Comparison of ENCODE assay signal across 9 mouse cellular contexts in the genomic region with DNA sequence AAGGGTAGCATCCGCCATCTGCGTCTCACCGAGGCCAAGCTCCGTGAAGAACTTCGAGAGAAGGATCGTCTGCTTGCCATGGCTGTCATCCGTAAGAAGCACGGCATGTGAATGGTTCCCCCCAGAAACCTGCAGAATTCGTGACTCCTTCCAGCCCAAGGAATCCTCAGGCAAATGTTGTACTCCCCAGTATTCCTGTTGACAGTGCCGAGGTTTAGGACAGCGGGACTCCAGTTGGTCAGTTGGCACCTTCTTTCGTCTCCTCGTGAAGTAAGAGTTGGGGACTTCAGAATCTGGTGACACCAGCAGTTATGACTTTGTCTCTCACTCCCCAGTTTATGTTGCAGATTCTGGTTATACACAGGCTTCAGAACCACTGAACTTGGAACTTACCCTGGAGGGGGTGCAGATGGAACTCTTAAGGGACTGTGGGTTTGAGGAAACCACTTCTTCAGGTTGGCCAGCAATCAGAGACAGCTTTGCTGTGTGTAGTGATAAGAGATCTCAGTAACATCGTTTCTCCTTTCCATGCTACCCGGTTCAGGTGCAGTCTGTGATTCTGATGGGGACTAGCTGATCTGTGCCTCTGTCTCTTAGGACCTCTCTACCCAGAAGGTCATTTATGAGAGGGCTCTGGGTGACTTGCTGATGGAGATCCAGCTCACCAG. TPM values are rescaled to one million over a fixed set of nuclear protein-coding genes. Genes with fewer than 3 reads are reported as not detected.
DNase-seq lines count a peak whose midpoint lies in the region; ATAC-seq and TF ChIP-seq lines count a peak whose summit lies in the region.
"Had no signal": no experiment of that assay in that cellular context is flagged by ENCODE, and none has a peak within 500 bp of the region (broad histone marks: within the 10 kb centered on the region; RNA-seq: fewer than 3 reads in every experiment).

No protein-coding gene starts in this region.

- H3K27me3 ChIP-seq in neural tube, embryonic 11.5 days (ENCODE audit: control insufficient read depth, insufficient read depth, low read length): no peaks in the 10 kb centered on the region
- no peaks in the 10 kb centered on the region for H3K27me3 ChIP-seq in limb, embryonic 11.5 days (ENCODE audit: control insufficient read depth, insufficient read depth, low read length)
- no peaks in the 10 kb centered on the region for H3K27me3 ChIP-seq in small intestine, adult 2 months (ENCODE audit: control insufficient read depth, insufficient read depth, low read length)

- ATAC-seq in neural tube, embryonic 11.5 days (ENCODE audit: insufficient read depth, low FRiP score, low TSS enrichment): no peak
- ATAC-seq in limb, embryonic 11.5 days (ENCODE audit: insufficient number of reproducible peaks, low FRiP score, low TSS enrichment, low read depth): no peak
- ATAC-seq in monocyte, adult 5-6 weeks (replicated peaks; ENCODE audit: insufficient number of reproducible peaks, low FRiP score, low TSS enrichment, poor library complexity, severe bottlenecking): no peak

- peaks cover 22% of the 10 kb centered on the region for H3K4me1 ChIP-seq in neural tube, embryonic 11.5 days (ENCODE audit: control insufficient read depth, insufficient read depth, low read length)
- peaks cover 16% of the 10 kb centered on the region for H3K4me1 ChIP-seq in limb, embryonic 11.5 days (ENCODE audit: control insufficient read depth, insufficient read depth, low read length)
- peaks cover 9% of the 10 kb centered on the region for H3K4me1 ChIP-seq in small intestine, adult 2 months (ENCODE audit: control insufficient read depth, insufficient read depth, insufficient read length, low read length)

- peak; percentile 44 for DNase-seq in cerebellum, adult 9-10 months
- no peak for DNase-seq in cerebellum, postnatal 10 days
- DNase-seq in neural tube, embryonic 11.5 days (ENCODE audit: low spot score): no peak
- DNase-seq in neural tube, embryonic 10.5 days (ENCODE audit: extremely low spot score, low spot score): no peak
- no peak for DNase-seq in limb, embryonic 11.5 days (ENCODE audit: low spot score)
- DNase-seq in ovary, postnatal 14 days (ENCODE audit: low spot score): no peak

- no peak for TF ChIP-seq POLR2A in small intestine, adult 2 months (IDR thresholded peaks at IDR 0.05; ENCODE audit: low read depth, low read length)

- peak overlapping the region; percentile 93 for H3K4me2 ChIP-seq in neural tube, embryonic 11.5 days (ENCODE audit: low read depth)
- peak overlapping the region; percentile 94 for H3K4me2 ChIP-seq in limb, embryonic 11.5 days (ENCODE audit: low read depth, severe bottlenecking)

- H3K27ac ChIP-seq in neural tube, embryonic 11.5 days (ENCODE audit: low read depth, low read length): peak overlapping the region; percentile 85
- no peak overlapping the region for H3K27ac ChIP-seq in limb, embryonic 11.5 days (replicated peaks; ENCODE audit: low read depth, low read length)
- H3K27ac ChIP-seq in small intestine, adult 2 months (ENCODE audit: insufficient read depth, low read depth, low read length): no peak overlapping the region

- H3K4me3 ChIP-seq in neural tube, embryonic 11.5 days (ENCODE audit: low read depth, low read length): peak overlapping the region; percentile 69
- H3K4me3 ChIP-seq in limb, embryonic 11.5 days (ENCODE audit: low read depth, low read length): peak overlapping the region; percentile 85
- H3K4me3 ChIP-seq in small intestine, adult 2 months (ENCODE audit: low read depth, low read length): peak overlapping the region; percentile 78

- H3K36me3 ChIP-seq in neural tube, embryonic 11.5 days (ENCODE audit: control insufficient read depth, insufficient read depth, low read length): no peaks in the 10 kb centered on the region; the same call in 1 of the 2 replicates
- H3K36me3 ChIP-seq in limb, embryonic 11.5 days (ENCODE audit: control insufficient read depth, insufficient read depth, low read length): no peaks in the 10 kb centered on the region
- no peaks in the 10 kb centered on the region for H3K36me3 ChIP-seq in small intestine, adult 2 months (ENCODE audit: control insufficient read depth, insufficient read depth, low read length)

- no peaks in the 10 kb centered on the region for H3K9me3 ChIP-seq in neural tube, embryonic 11.5 days (ENCODE audit: control insufficient read depth, low read length)
- no peaks in the 10 kb centered on the region for H3K9me3 ChIP-seq in limb, embryonic 11.5 days (ENCODE audit: control insufficient read depth, low read length)

- WGBS in neural tube, embryonic 11.5 days: 24% methylated on average over 15 of the region's 15 CpGs
- 20% methylated on average over 15 of the region's 15 CpGs for WGBS in limb, embryonic 11.5 days
- 9% methylated on average over 15 of the region's 15 CpGs for WGBS in small intestine, adult 2 months

- H3K9ac ChIP-seq in neural tube, embryonic 11.5 days (ENCODE audit: low read length): peak overlapping the region; percentile 78
- peak overlapping the region; percentile 81 for H3K9ac ChIP-seq in limb, embryonic 11.5 days (ENCODE audit: low read length)

- TF ChIP-seq CTCF in small intestine, adult 2 months (IDR thresholded peaks at IDR 0.05; ENCODE audit: extremely low read depth, insufficient read length, insufficient replicate concordance, low read depth, low read length): no peak

RNA-seq across cellular contexts. Expression of a gene that starts 1.4 kb away (rescaled TPM):
- polyA plus RNA-seq in neural tube, embryonic 11.5 days (2014; fragmentation: Nextera tagmentation; extraction: Ambion mirVana): 68.9 and 71.8 TPM in 2 replicates
- 73.4 and 77.6 TPM in 2 replicates for polyA plus RNA-seq in limb, embryonic 11.5 days (2014; fragmentation: Nextera tagmentation; extraction: Ambion mirVana)
- 24.1 and 39.4 TPM in 2 replicates for polyA plus RNA-seq in small intestine, adult 2 months (2012; rRNA removed)
- 12.3 to 21.2 TPM (median 20.9 TPM) in 3 replicates for total RNA-seq in monocyte, adult 5-6 weeks (2017)

RNA-seq across cellular contexts. Expression of a gene that starts 3.2 kb away (rescaled TPM):
- 58.3 and 62.6 TPM in 2 replicates for polyA plus RNA-seq in neural tube, embryonic 11.5 days (2014; fragmentation: Nextera tagmentation; extraction: Ambion mirVana)
- 48.8 and 55.2 TPM in 2 replicates for polyA plus RNA-seq in limb, embryonic 11.5 days (2014; fragmentation: Nextera tagmentation; extraction: Ambion mirVana)
- polyA plus RNA-seq in small intestine, adult 2 months (2012; rRNA removed): 5.6 and 9.7 TPM in 2 replicates
- total RNA-seq in monocyte, adult 5-6 weeks (2017): 3.6 to 7.3 TPM (median 5.4 TPM) in 3 replicates

RNA-seq across cellular contexts. Expression of a gene that starts 4.1 kb away (rescaled TPM):
- 342 and 344 TPM in 2 replicates for polyA plus RNA-seq in neural tube, embryonic 11.5 days (2014; fragmentation: Nextera tagmentation; extraction: Ambion mirVana)
- 327 and 371 TPM in 2 replicates for polyA plus RNA-seq in limb, embryonic 11.5 days (2014; fragmentation: Nextera tagmentation; extraction: Ambion mirVana)
- 11.5 and 15.3 TPM in 2 replicates for polyA plus RNA-seq in small intestine, adult 2 months (2012; rRNA removed)
- total RNA-seq in monocyte, adult 5-6 weeks (2017): 20.2 to 38.8 TPM (median 28.6 TPM) in 3 replicates

RNA-seq across cellular contexts. Expression of a gene that starts 24.4 kb away (rescaled TPM):
- polyA plus RNA-seq in neural tube, embryonic 11.5 days (2014; fragmentation: Nextera tagmentation; extraction: Ambion mirVana): 50.0 and 50.5 TPM in 2 replicates
- 44.2 and 51.3 TPM in 2 replicates for polyA plus RNA-seq in limb, embryonic 11.5 days (2014; fragmentation: Nextera tagmentation; extraction: Ambion mirVana)
- 35.3 and 55.8 TPM in 2 replicates for polyA plus RNA-seq in small intestine, adult 2 months (2012; rRNA removed)
- total RNA-seq in monocyte, adult 5-6 weeks (2017): 29.2 to 48.9 TPM (median 46.8 TPM) in 3 replicates

RNA-seq across cellular contexts. Expression of a gene that starts 28.8 kb away (rescaled TPM):
- polyA plus RNA-seq in neural tube, embryonic 11.5 days (2014; fragmentation: Nextera tagmentation; extraction: Ambion mirVana): 0.18 and 0.24 TPM in 2 replicates
- 0.14 and 0.15 TPM in 2 replicates for polyA plus RNA-seq in limb, embryonic 11.5 days (2014; fragmentation: Nextera tagmentation; extraction: Ambion mirVana)
- not detected in 2 replicates for polyA plus RNA-seq in small intestine, adult 2 months (2012; rRNA removed)
- total RNA-seq in monocyte, adult 5-6 weeks (2017): 0.19 TPM in 1 of 3 replicates, not detected in the others
- total RNA-seq: common myeloid progenitor, adult 5-6 weeks had no signal

Comparison
In these comparisons a context has a peak if more than half of its experiments do, and no peak if none do; other contexts are left out.
1. RNA of a gene that starts 4.1 kb away (polyA plus RNA-seq): 327 to 371 TPM in limb, embryonic 11.5 days and 342 to 344 TPM in neural tube, embryonic 11.5 days; 11.5 to 15.3 TPM in small intestine, adult 2 months; every median in the first group is over 10 times any median in the second.
2. Peak in every context shown above with its lines, with median percentiles within 50 percentile points of each other: H3K4me3 ChIP-seq.